Mouse (Mus musculus) kidney, embryonic 14.5 days (tissue): ENCODE results near the gene Gstm3. TPM values are rescaled to one million over a fixed set of nuclear protein-coding genes. Genes with fewer than 3 reads are reported as not detected.

Experiments
- polyA plus RNA-seq: library from polyadenylated mRNA; unstranded; fragments of >200 nt; fragmentation: Nextera tagmentation; extraction: Ambion mirVana; gene quantifications from 2 replicates; pipeline ENCODE4 v1.2.1, GENCODE M21; 2014

The Gstm3 gene
- polyA plus RNA-seq, 1 experiment from 2014 or later, result 0.16 TPM

Other genes with a start within 250 kb of the Gstm3 start
- gene Csf1, start 208.8 kb downstream of the Gstm3 start, polyA plus RNA-seq, result 3.9 and 8.5 TPM in 2 replicates
- gene Eps8l3, start 92.1 kb downstream of the Gstm3 start, polyA plus RNA-seq, result not detected in 2 replicates
- 174 and 223 TPM in 2 replicates for gene Gstm5, start 73.5 kb downstream of the Gstm3 start, polyA plus RNA-seq
- 18.6 and 22.6 TPM in 2 replicates for gene Gstm7, start 37.5 kb downstream of the Gstm3 start, polyA plus RNA-seq
- gene Gstm6, start 25.5 kb downstream of the Gstm3 start, polyA plus RNA-seq, result 4.4 and 5.7 TPM in 2 replicates
- 76.2 and 79.8 TPM in 2 replicates for gene Gstm2, start 17.2 kb upstream of the Gstm3 start, polyA plus RNA-seq
- 63.0 and 73.6 TPM in 2 replicates for gene Gstm1, start 48.7 kb upstream of the Gstm3 start, polyA plus RNA-seq
- 17.2 and 18.4 TPM in 2 replicates for gene Gstm4, start 75.6 kb upstream of the Gstm3 start, polyA plus RNA-seq
- 36.8 and 43.4 TPM in 2 replicates for gene Ampd2, start 117.4 kb upstream of the Gstm3 start, polyA plus RNA-seq
- 1.5 and 2.1 TPM in 2 replicates for gene Gnat2, start 123.5 kb upstream of the Gstm3 start, polyA plus RNA-seq
- 115 and 181 TPM in 2 replicates for gene Gnai3, start 176.9 kb upstream of the Gstm3 start, polyA plus RNA-seq
- gene Gpr61, start 185.6 kb upstream of the Gstm3 start, polyA plus RNA-seq, result 0.09 and 0.18 TPM in 2 replicates
- 3.0 and 3.7 TPM in 2 replicates for gene Amigo1, start 217.1 kb upstream of the Gstm3 start, polyA plus RNA-seq
- gene Cyb561d1, start 231.9 kb upstream of the Gstm3 start, polyA plus RNA-seq, result 1.4 and 2.2 TPM in 2 replicates
- gene Atxn7l2, start 241.7 kb upstream of the Gstm3 start, polyA plus RNA-seq, result 16.9 and 21.9 TPM in 2 replicates